Mouse (Mus musculus) limb, embryonic 13.5 days (tissue): ENCODE measurements at regions not wholly inside any gene's neighbourhood (a gene's known extent, or its start where the extent isn't known, plus 50 kb on each side); places are given as distances from the start of the nearest gene placed in this dataset.

Experiments
- ATAC-seq: fragments of 200-750 bp; cut with Nextera tagmentation; 2 replicates; pipeline ENCODE4 v1.8.0; 2017; ENCODE audit warnings: low read depth, moderate number of reproducible peaks, moderate TSS enrichment; ENCODE audit not compliant: low FRiP score
- H3K27ac ChIP-seq: fragments of 300-500 bp; sonication (generic); 2 replicates; pipeline ENCODE4 v1.5.1; 2015; ENCODE audit warnings: inconsistent platforms, mild to moderate bottlenecking, moderate library complexity
- H3K27me3 ChIP-seq: fragments of 300-500 bp; sonication (generic); 2 replicates; pipeline ENCODE4 v1.6.1; 2015; ENCODE audit warnings: mild to moderate bottlenecking, inconsistent platforms
- H3K36me3 ChIP-seq: fragments of 300-500 bp; sonication (generic); 2 replicates; pipeline ENCODE4 v1.6.1; 2015; ENCODE audit warnings: inconsistent platforms, mild to moderate bottlenecking, moderate library complexity
- H3K4me1 ChIP-seq: fragments of 300-500 bp; sonication (generic); 2 replicates; pipeline ENCODE4 v1.6.1; 2015; ENCODE audit warnings: inconsistent platforms
- H3K4me2 ChIP-seq: fragments of 300-500 bp; sonication (generic); replicated peaks from 2 replicates; pipeline ENCODE4 v1.6.1; 2015; ENCODE audit warnings: inconsistent platforms, mild to moderate bottlenecking, moderate library complexity
- H3K4me3 ChIP-seq: fragments of 300-500 bp; sonication (generic); 2 replicates; pipeline ENCODE4 v1.5.1; 2015; ENCODE audit warnings: moderate library complexity, mild to moderate bottlenecking, inconsistent platforms
- H3K9ac ChIP-seq: fragments of 300-500 bp; sonication (generic); 2 replicates; pipeline ENCODE4 v1.6.1; 2015; ENCODE audit warnings: mild to moderate bottlenecking, inconsistent platforms
- H3K9me3 ChIP-seq: fragments of 300-500 bp; sonication (generic); 2 replicates; pipeline ENCODE4 v1.6.1; 2016; ENCODE audit warnings: inconsistent platforms
- WGBS: fragments of 180-500 bp; shearing (Covaris S2); methylation state at CpG from one replicate; pipeline ENCODE4 v1.1.7; 2015; 5-methylcytosine and 5-hydroxymethylcytosine counted together

DNA sequence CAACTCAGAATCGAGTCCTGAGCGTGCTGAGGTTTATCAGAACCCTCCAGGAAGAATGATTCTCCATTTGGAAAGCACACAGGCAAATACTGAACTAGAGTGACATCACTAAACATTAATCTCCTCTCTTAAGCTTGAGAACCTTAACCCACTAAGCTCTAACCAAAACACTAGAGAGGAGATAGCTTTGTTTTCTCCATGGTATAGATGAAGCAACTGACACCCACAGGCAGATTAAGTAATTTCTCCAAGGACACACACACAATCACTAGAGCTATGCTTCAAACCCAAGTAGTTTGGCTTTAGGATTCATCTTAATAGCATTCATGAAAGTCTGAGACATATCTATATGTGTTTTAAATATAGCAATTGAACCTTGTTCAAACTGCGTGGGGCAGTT, 75.2 kb downstream of the Calml3 start:
- no peak for ATAC-seq
- peaks cover 33% of the 10 kb centered on the region for H3K4me1 ChIP-seq
- H3K27ac ChIP-seq = no peak overlapping the region
- H3K9me3 ChIP-seq = no peaks in the 10 kb centered on the region
- 91% methylated on average over 3 of the region's 3 CpGs for WGBS
- H3K4me3 ChIP-seq = no peak overlapping the region
- H3K9ac ChIP-seq = no peak overlapping the region
- H3K36me3 ChIP-seq = no peaks in the 10 kb centered on the region
- no peak overlapping the region for H3K4me2 ChIP-seq
- H3K27me3 ChIP-seq = no peaks in the 10 kb centered on the region

DNA sequence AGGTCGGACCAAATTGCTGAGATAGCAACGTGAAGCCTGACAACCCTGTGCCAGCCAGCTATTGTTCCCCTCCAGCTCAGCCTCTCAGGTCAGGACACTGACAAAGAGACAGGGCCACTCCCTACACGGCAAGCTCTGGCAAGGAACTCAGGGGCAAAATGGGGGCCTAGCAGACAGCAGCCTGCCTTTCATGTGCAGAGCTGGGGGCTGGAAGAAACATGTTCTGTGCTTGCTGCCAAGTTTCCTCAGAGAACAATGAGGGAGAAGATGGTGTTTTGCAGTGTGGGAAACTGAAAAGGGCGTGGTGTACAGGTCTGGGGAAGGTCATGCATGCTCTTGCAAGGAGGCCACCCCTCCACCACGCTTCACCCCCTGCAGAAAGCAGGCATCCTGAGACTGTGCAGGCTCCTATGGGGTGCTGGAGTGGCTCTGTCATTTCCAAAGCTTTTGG, 77.8 kb downstream of the Calml3 start:
- Histone ChIP-seq H3K9me3 (no peaks in the 10 kb centered on the region), H3K36me3 (no peaks in the 10 kb centered on the region), H3K4me3 (no peak overlapping the region), H3K9ac (no peak overlapping the region), H3K4me1 (peaks cover 36% of the 10 kb centered on the region), H3K27ac (no peak overlapping the region), H3K27me3 (no peaks in the 10 kb centered on the region), H3K4me2 (no peak overlapping the region)
- ATAC-seq = 0 out of 2 replicates have a peak, but pooled peaks have one; percentile 37
- WGBS = 41% methylated on average over 5 of the region's 5 CpGs

GRCm38 (mm10) chr13:3725803-3726202, 78.3 kb downstream of the Calml3 start:
- H3K4me1 ChIP-seq = peaks cover 30% of the 10 kb centered on the region
- no peak overlapping the region for H3K9ac ChIP-seq
- H3K4me2 ChIP-seq = no peak overlapping the region
- no peaks in the 10 kb centered on the region for H3K27me3 ChIP-seq
- H3K9me3 ChIP-seq = no peaks in the 10 kb centered on the region
- H3K27ac ChIP-seq = no peak overlapping the region
- H3K4me3 ChIP-seq = no peak overlapping the region
- no peak for ATAC-seq
- 89% methylated on average over 3 of the region's 3 CpGs for WGBS
- H3K36me3 ChIP-seq = no peaks in the 10 kb centered on the region

DNA sequence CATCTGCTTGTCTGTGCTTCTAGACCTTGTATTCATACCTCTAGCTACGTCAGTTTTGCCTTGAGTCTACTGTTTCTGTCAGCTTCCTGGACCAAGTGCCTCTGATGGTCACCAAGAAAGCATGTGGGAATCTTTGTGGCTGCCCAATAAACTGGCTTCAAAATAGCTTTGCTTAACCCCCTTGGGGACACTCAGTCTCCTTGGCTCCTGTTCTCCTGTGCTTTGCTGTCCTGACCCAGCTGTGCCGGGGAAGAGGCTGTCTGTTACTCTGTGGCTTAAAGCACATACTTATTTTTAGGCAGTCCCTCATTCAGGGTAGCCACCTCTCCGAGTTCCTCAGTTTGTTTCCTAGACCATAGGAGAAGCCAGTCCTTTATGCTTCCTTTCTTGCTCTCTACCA, 79.8 kb downstream of the Calml3 start:
- peaks cover 22% of the 10 kb centered on the region for H3K4me1 ChIP-seq
- no peak overlapping the region for H3K4me3 ChIP-seq
- H3K4me2 ChIP-seq = no peak overlapping the region
- peak overlapping the region; percentile 28 for H3K27ac ChIP-seq
- WGBS = 63% methylated on average over 3 of the region's 3 CpGs
- no peaks in the 10 kb centered on the region for H3K27me3 ChIP-seq
- no peaks in the 10 kb centered on the region for H3K36me3 ChIP-seq
- peak; percentile 72; the same call in 1 of the 2 replicates for ATAC-seq
- no peak overlapping the region for H3K9ac ChIP-seq
- H3K9me3 ChIP-seq = no peaks in the 10 kb centered on the region

DNA sequence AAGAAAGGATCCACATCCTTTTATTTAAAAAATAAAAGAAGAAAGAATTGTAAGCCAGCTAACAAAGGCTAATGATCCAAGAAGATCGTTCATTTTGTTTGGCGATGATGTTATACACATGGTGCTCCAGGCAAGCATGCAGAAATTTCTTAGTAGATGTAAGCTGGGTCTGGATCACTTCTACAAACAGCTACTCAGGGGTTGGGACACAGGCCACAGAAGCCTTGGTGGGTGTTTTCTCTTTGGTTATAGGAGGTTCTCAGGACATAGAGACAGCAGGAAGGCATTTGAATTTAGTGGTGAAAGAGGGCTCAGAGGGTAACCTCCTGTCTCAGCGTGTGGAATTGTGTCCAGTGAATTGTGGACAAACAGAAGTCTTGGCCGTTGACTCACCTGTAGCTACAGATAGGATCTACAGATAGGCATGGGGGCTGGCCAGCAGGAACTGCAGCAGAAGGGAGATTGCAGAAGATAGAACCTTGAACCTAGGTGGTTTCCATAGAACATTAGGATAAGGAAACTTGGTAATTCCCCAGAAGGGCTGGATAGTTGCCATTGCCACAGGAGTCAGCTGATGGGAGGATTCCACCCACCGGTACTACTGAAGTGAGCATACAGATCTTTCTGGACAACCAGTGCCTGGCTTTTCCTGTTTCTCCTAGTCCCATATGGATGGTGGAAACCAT, 80.5 kb downstream of the Calml3 start:
- 84% methylated on average over 5 of the region's 5 CpGs for WGBS
- Histone ChIP-seq H3K27ac (peak overlapping the region; percentile 28; the same call in 1 of the 2 replicates), H3K9me3 (no peaks in the 10 kb centered on the region), H3K4me3 (no peak overlapping the region), H3K27me3 (no peaks in the 10 kb centered on the region), H3K4me1 (peaks cover 22% of the 10 kb centered on the region), H3K4me2 (no peak overlapping the region), H3K36me3 (no peaks in the 10 kb centered on the region), H3K9ac (no peak overlapping the region)
- no peak for ATAC-seq

DNA sequence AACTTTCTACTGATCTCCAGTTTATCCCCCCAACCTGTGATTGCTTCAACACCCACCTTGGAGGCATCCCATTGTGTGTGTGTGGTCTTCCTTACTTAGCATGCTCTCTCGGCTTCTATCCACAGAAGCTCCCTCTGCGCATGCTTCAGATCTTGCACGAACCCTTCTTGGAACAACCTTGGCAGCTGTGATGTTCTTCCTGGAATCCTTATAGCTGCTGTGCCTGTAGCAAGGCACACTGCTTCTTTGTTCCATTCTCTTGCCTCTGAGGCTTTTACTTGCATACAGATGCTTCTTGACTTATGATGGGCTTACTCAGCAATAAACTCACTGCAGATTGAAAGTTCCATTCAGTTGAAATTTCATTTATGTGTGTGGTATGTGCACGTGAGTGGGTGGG, 81.2 kb downstream of the Asb13 start:
- H3K27ac ChIP-seq = peak overlapping the region; percentile 58; the same call in 1 of the 2 replicates
- ATAC-seq = 0 out of 2 replicates have a peak, but pooled peaks have one; percentile 11
- 60% methylated on average over 4 of the region's 4 CpGs for WGBS
- H3K4me1 ChIP-seq = peaks cover 37% of the 10 kb centered on the region
- no peaks in the 10 kb centered on the region for H3K9me3 ChIP-seq
- no peaks in the 10 kb centered on the region for H3K36me3 ChIP-seq
- no peak overlapping the region for H3K4me2 ChIP-seq
- no peak overlapping the region for H3K9ac ChIP-seq
- no peak overlapping the region for H3K4me3 ChIP-seq
- H3K27me3 ChIP-seq = no peaks in the 10 kb centered on the region

- Histone ChIP-seq H3K4me1 (peaks cover 53% of the 10 kb centered on the region), H3K4me2 (peak overlapping the region; percentile 38), H3K9me3 (no peaks in the 10 kb centered on the region), H3K9ac (no peak overlapping the region), H3K27ac (peak overlapping the region; percentile 69), H3K27me3 (no peaks in the 10 kb centered on the region), H3K36me3 (no peaks in the 10 kb centered on the region), H3K4me3 (no peak overlapping the region)
- 8% methylated on average over 18 of the region's 19 CpGs for WGBS
- ATAC-seq = peak; percentile 66
Measured at GRCm38 (mm10) chr13:3712497-3713160, 78.8 kb downstream of the Asb13 start.

GRCm38 (mm10) chr13:3712088-3712487, 78.3 kb downstream of the Asb13 start:
- Histone ChIP-seq H3K4me3 (no peak overlapping the region), H3K36me3 (no peaks in the 10 kb centered on the region), H3K27ac (peak overlapping the region; percentile 69; the same call in 1 of the 2 replicates), H3K4me2 (peak overlapping the region; percentile 38; the same call in 1 of the 2 replicates), H3K9ac (no peak overlapping the region), H3K27me3 (no peaks in the 10 kb centered on the region), H3K9me3 (no peaks in the 10 kb centered on the region), H3K4me1 (peaks cover 53% of the 10 kb centered on the region)
- 27% methylated on average over 3 of the region's 3 CpGs for WGBS
- ATAC-seq = no peak

- 0 out of 2 replicates have a peak overlapping the region, but pooled peaks have one; percentile 48 for H3K4me2 ChIP-seq
- peaks cover 49% of the 10 kb centered on the region for H3K4me1 ChIP-seq
- H3K36me3 ChIP-seq = no peaks in the 10 kb centered on the region
- no peak overlapping the region for H3K4me3 ChIP-seq
- no peaks in the 10 kb centered on the region for H3K9me3 ChIP-seq
- no peak for ATAC-seq
- peak overlapping the region; percentile 93 for H3K27ac ChIP-seq
- no peak overlapping the region for H3K9ac ChIP-seq
- 49% methylated on average over 7 of the region's 7 CpGs for WGBS
- H3K27me3 ChIP-seq = no peaks in the 10 kb centered on the region
Measured at GRCm38 (mm10) chr13:3709982-3710618, 76.3 kb downstream of the Asb13 start.

DNA sequence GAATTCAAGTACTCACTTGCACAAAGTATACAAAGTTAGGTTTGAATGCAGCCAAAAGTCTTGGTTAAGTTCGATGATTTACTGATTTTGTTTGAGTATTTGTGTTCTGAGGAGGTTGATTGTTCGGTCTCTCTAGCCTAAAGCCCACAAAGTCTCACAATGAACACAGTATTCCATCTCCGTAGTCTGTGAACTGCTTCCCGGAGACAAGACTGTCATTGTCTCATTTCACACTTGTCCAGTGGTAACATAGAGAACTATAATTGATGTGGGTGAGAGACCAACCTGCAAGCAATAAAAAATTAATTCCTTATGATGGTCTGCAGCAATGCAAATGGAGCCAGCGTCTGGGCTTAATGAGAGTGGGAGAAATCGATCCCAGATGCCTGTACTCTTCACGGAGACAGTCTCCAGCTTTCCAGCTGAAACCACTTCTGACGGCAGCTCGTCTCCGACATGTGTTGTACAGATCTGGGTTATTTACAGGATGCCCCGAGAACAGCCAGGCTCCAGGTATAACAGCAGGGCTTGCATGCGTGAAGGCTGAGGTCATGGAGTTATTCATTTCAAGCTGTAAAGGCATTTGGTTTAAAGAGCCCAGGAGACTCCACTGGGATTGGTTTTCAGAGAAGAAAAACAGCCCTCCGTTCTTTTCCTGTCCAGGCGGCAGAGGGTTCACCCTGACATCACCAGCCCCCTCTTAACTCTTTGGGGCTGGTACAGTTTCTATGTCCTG, 75.2 kb downstream of the Asb13 start:
- ATAC-seq = peak; percentile 94
- Histone ChIP-seq H3K27ac (peak overlapping the region; percentile 93), H3K4me3 (peak overlapping the region; percentile 7; the same call in 1 of the 2 replicates), H3K4me2 (peak overlapping the region; percentile 48), H3K4me1 (peaks cover 43% of the 10 kb centered on the region), H3K36me3 (no peaks in the 10 kb centered on the region), H3K9ac (no peak overlapping the region), H3K9me3 (no peaks in the 10 kb centered on the region), H3K27me3 (no peaks in the 10 kb centered on the region)
- 10% methylated on average over 14 of the region's 14 CpGs for WGBS
